Mouse (Mus musculus) Muller cell, postnatal 12 days (primary cell): ENCODE measurements around the gene Il20rb.

Source experiments
- DNase-seq: peaks from one replicate; pipeline ENCODE4 v3.0.0-alpha.2; 2015; ENCODE audit errors: inconsistent ontology term

Gene Il20rb

GRCm38 (mm10) chr9:100470936-100471604, 15.5 kb downstream of the Il20rb start:
- peak; percentile 77 for DNase-seq

GRCm38 (mm10) chr9:100470228-100470627, 16.4 kb downstream of the Il20rb start:
- DNase-seq = no peak

- no peak for DNase-seq
Measured at GRCm38 (mm10) chr9:100469681-100470080, 16.9 kb downstream of the Il20rb start.

- DNase-seq = no peak
Measured at GRCm38 (mm10) chr9:100468151-100468550, 18.4 kb downstream of the Il20rb start.

- DNase-seq = peak; percentile 35
Measured at GRCm38 (mm10) chr9:100467653-100468052, 18.9 kb downstream of the Il20rb start.

- DNase-seq = peak; percentile 58
Measured at GRCm38 (mm10) chr9:100466743-100467142, 19.8 kb downstream of the Il20rb start.

- no peak for DNase-seq
Measured at GRCm38 (mm10) chr9:100465988-100466387, 20.6 kb downstream of the Il20rb start.

GRCm38 (mm10) chr9:100465380-100465779, 21.2 kb downstream of the Il20rb start:
- no peak for DNase-seq

GRCm38 (mm10) chr9:100463771-100464170, 22.8 kb downstream of the Il20rb start:
- no peak for DNase-seq

GRCm38 (mm10) chr9:100462098-100462497, 24.5 kb downstream of the Il20rb start:
- peak; percentile 48 for DNase-seq

GRCm38 (mm10) chr9:100461671-100462070, 24.9 kb downstream of the Il20rb start:
- DNase-seq = peak; percentile 85

GRCm38 (mm10) chr9:100460203-100460602, 26.4 kb downstream of the Il20rb start:
- no peak for DNase-seq

GRCm38 (mm10) chr9:100457971-100458681, 28.5 kb downstream of the Il20rb start:
- DNase-seq = no peak

GRCm38 (mm10) chr9:100454664-100454993, 32.0 kb downstream of the Il20rb start:
- DNase-seq = no peak

- DNase-seq = peak; percentile 79
Measured at GRCm38 (mm10) chr9:100453944-100454663, 32.5 kb downstream of the Il20rb start.

- no peak for DNase-seq
Measured at GRCm38 (mm10) chr9:100452432-100452831, 34.2 kb downstream of the Il20rb start.

GRCm38 (mm10) chr9:100446059-100446686, 40.4 kb downstream of the Il20rb start:
- peak; percentile 67 for DNase-seq

GRCm38 (mm10) chr9:100440111-100440790, 46.3 kb downstream of the Il20rb start:
- DNase-seq = peak; percentile 91

- DNase-seq = peak; percentile 59
Measured at GRCm38 (mm10) chr9:100439481-100439880, 47.1 kb downstream of the Il20rb start.

- DNase-seq = no peak
Measured at GRCm38 (mm10) chr9:100438994-100439393, 47.6 kb downstream of the Il20rb start.

- no peak for DNase-seq
Measured at GRCm38 (mm10) chr9:100436865-100437595, 49.6 kb downstream of the Il20rb start.
